Mouse (Mus musculus) testis, adult 2 months (tissue): ENCODE measurements around the gene 2210010C04Rik.

Experiments
- CTCF ChIP-seq: fragments of 200-500 bp; IDR thresholded peaks from 2 replicates; pipeline ENCODE4 v1.5.1; 2012; ENCODE audit warnings: low read depth, mild to moderate bottlenecking, inconsistent platforms, low read length, moderate library complexity; ENCODE audit not compliant: control insufficient read depth, insufficient read depth, insufficient replicate concordance
- POLR2A ChIP-seq: fragments of 200-500 bp; IDR thresholded peaks from 2 replicates; pipeline ENCODE4 v1.6.1; 2012; ENCODE audit warnings: low read depth, mild to moderate bottlenecking, inconsistent platforms, low read length, moderate library complexity; ENCODE audit not compliant: control insufficient read depth

- no peak for TF ChIP-seq CTCF
- TF ChIP-seq POLR2A: no peak
Observed at GRCm38 (mm10) chr6:41046553-41046952, 11.2 kb upstream of the 2210010C04Rik start.
